Mouse (Mus musculus) kidney, postnatal 0 days (tissue): ENCODE measurements around the gene Tapbp. TPM values are rescaled to one million over a fixed set of nuclear protein-coding genes. Genes with fewer than 3 reads are reported as not detected.

Experiments used
- ATAC-seq: fragments of 200-750 bp; cut with Nextera tagmentation; replicated peaks from 2 replicates; pipeline ENCODE4 v1.8.0; 2017; ENCODE audit warnings: low read depth, moderate number of reproducible peaks, moderate TSS enrichment, moderate library complexity; ENCODE audit not compliant: low FRiP score
- DNase-seq: peaks from one replicate; pipeline ENCODE4 v3.0.0-alpha.2; 2016; ENCODE audit warnings: low spot score
- H3K27ac ChIP-seq: fragments of 300-500 bp; sonication (generic); 2 replicates; pipeline ENCODE4 v1.5.1; 2014; ENCODE audit warnings: mild to moderate bottlenecking
- H3K27me3 ChIP-seq: fragments of 300-500 bp; sonication (generic); 2 replicates; pipeline ENCODE4 v1.6.1; 2014; ENCODE audit warnings: low read length, mixed read lengths; ENCODE audit not compliant: insufficient read depth
- H3K36me3 ChIP-seq: fragments of 300-500 bp; sonication (generic); 2 replicates; pipeline ENCODE4 v1.6.1; 2014; ENCODE audit warnings: low read length, mixed read lengths; ENCODE audit not compliant: insufficient read depth
- H3K4me1 ChIP-seq: fragments of 300-500 bp; sonication (generic); replicated peaks from 2 replicates; pipeline ENCODE4 v1.6.1; 2014; ENCODE audit warnings: antibody characterized with exemption, low read length, mixed read lengths; ENCODE audit not compliant: insufficient read depth
- H3K4me2 ChIP-seq: fragments of 300-500 bp; sonication (generic); 2 replicates; pipeline ENCODE4 v1.6.1; 2014; ENCODE audit warnings: mild to moderate bottlenecking, low read length, moderate library complexity, mixed read lengths
- H3K4me3 ChIP-seq: fragments of 300-500 bp; sonication (generic); replicated peaks from 2 replicates; pipeline ENCODE4 v1.5.1; 2014; ENCODE audit warnings: low read depth, low read length
- H3K9ac ChIP-seq: fragments of 300-500 bp; sonication (generic); 2 replicates; pipeline ENCODE4 v1.6.1; 2014; ENCODE audit warnings: low read depth, low read length
- H3K9me3 ChIP-seq: fragments of 300-500 bp; sonication (generic); replicated peaks from 2 replicates; pipeline ENCODE4 v1.6.1; 2016; ENCODE audit warnings: low read length, inconsistent platforms, mixed read lengths
- CTCF ChIP-seq: IDR thresholded peaks from 2 replicates; pipeline ENCODE4 v1.5.1; 2016; ENCODE audit warnings: antibody characterized with exemption, low read depth, mild to moderate bottlenecking, moderate library complexity
- whole genome bisulfite sequencing: fragments of 180-500 bp; shearing (Covaris S2); extraction: QIAGEN DNeasy Blood & Tissue Kit; methylation state at CpG from one replicate; pipeline ENCODE4 v1.1.7; 2014; 5-methylcytosine and 5-hydroxymethylcytosine counted together
- polyA plus RNA-seq: library from polyadenylated mRNA; unstranded; fragments of >200 nt; fragmentation: Nextera tagmentation; extraction: Ambion mirVana; gene quantifications from 2 replicates; pipeline ENCODE4 v1.2.1, GENCODE M21; 2015

Gene Tapbp
- polyA plus RNA-seq, 1 experiment from 2014 or later = 53.2 TPM

- Histone ChIP-seq H3K4me3 (no peak overlapping the region), H3K27me3 (no peaks in the 10 kb centered on the region), H3K4me2 (no peak overlapping the region), H3K4me1 (peaks cover 6% of the 10 kb centered on the region), H3K36me3 (peaks cover 15% of the 10 kb centered on the region), H3K9ac (no peak overlapping the region), H3K27ac (no peak overlapping the region), H3K9me3 (no peaks in the 10 kb centered on the region)
- DNase-seq (no peak), ATAC-seq (no peak)
- 82% methylated on average over 18 of the region's 18 CpGs for WGBS
- TF ChIP-seq CTCF = no peak
Observed at GRCm38 (mm10) chr17:33917656-33918292, 2.1 kb downstream of the Tapbp start.

DNA sequence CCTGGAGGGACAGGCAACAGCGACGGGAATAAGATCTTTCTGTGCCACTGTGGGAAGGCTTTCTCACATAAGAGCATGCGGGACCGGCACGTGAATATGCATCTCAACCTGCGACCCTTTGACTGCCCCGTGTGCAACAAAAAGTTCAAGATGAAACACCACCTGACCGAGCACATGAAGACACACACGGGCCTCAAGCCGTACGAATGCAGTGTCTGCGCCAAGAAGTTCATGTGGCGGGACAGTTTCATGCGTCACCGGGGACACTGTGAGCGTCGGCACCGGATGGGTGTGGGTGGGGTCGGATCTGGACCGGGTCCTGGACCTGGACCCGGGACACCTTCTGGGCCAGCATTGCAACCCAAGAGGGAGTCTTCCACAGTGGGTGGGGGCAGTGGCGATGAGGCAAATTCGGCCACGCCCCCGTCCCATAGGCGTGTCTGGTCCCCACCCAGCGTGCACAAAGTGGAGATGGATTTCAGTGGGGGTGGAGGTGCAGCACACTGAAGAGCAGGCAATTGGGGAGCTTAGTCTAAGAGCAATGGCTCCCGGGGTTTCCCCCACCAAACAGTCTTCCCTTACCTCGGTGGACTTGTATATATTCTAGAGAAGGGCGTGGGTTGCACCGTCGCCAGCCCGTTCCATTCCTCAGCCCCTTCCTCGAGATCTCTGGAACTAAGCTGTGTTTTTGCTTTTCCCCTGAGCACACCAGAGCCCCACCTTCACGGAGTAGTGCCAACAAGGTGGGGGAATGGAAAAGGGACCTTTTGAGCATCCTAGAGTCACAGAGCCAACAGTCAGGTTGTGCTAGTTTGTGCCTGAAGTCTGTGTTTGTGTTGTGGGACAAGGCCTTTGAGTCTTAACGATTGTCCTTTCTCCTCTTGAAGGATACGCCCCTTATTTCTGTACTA, 2.8 kb downstream of the Tapbp start:
- no peak for DNase-seq

DNA sequence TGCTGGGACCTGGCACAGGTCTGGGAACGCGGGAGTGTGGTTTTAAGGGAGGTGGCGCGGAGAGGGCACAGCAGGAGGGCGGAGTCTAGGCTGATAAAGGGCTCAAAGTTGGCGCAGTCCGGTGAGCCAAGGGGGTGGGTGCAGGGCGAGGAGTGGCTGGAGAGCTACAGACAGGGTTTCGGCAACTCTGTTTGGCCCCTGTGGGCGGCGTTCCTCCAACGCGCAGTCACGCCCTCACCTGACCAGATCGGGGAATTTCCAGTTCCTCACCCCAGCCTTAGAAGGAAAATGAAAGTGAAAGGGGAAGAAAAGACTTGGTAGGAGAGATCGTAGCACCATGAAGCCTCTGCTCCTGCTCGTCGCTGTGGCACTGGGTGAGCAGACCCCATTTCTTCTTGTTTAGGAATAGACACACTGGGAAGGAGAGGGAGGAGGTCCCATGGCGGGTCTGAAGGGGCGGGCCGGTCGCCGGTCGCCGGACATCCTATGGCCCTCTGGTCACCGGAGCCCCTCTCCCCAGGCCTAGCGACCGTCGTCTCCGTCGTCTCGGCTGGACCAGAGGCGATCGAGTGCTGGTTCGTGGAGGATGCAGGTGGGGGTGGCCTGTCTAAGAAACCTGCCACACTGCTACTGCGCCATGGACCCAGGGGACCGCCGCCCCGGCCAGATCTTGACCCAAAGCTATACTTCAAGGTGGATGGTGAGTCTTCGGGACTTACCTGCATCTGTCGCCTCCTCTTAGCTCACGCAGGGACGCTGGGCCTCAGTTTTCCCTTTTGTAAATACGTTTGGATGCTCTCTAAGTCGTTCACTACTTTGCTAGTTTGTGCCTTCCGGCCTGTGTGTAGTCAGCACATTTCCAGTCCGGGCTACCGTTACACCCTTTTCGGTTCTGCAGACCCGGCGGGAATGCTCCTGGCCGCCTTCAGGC, 3.9 kb downstream of the Tapbp start:
- 0 out of 2 replicates have a peak, but pooled peaks have one; percentile 14 for ATAC-seq
- H3K27ac ChIP-seq = peak overlapping the region; percentile 90
- whole genome bisulfite sequencing = under 1% methylated on average over 51 of the region's 52 CpGs
- peaks cover 6% of the 10 kb centered on the region for H3K4me1 ChIP-seq
- peak overlapping the region; percentile 95 for H3K4me2 ChIP-seq
- no peaks in the 10 kb centered on the region for H3K9me3 ChIP-seq
- H3K27me3 ChIP-seq = no peaks in the 10 kb centered on the region
- peak; percentile 46 for TF ChIP-seq CTCF
- peak overlapping the region; percentile 72 for H3K4me3 ChIP-seq
- H3K9ac ChIP-seq = peak overlapping the region; percentile 71
- no peaks in the 10 kb centered on the region for H3K36me3 ChIP-seq
- DNase-seq = peak; percentile 74

More for the DNA sequence above, 2.8 kb downstream of the Tapbp start:
- no peak for ATAC-seq
- peak overlapping the region; percentile 95 for H3K4me2 ChIP-seq
- no peaks in the 10 kb centered on the region for H3K9me3 ChIP-seq
- peak overlapping the region; percentile 90; the same call in 1 of the 2 replicates for H3K27ac ChIP-seq
- H3K4me1 ChIP-seq = peaks cover 6% of the 10 kb centered on the region
- H3K4me3 ChIP-seq = peak overlapping the region; percentile 72; the same call in 1 of the 2 replicates
- peaks cover 9% of the 10 kb centered on the region for H3K36me3 ChIP-seq
- WGBS = 65% methylated on average over 37 of the region's 37 CpGs
- H3K27me3 ChIP-seq = no peaks in the 10 kb centered on the region
- no peak for TF ChIP-seq CTCF
- H3K9ac ChIP-seq = no peak overlapping the region

DNA sequence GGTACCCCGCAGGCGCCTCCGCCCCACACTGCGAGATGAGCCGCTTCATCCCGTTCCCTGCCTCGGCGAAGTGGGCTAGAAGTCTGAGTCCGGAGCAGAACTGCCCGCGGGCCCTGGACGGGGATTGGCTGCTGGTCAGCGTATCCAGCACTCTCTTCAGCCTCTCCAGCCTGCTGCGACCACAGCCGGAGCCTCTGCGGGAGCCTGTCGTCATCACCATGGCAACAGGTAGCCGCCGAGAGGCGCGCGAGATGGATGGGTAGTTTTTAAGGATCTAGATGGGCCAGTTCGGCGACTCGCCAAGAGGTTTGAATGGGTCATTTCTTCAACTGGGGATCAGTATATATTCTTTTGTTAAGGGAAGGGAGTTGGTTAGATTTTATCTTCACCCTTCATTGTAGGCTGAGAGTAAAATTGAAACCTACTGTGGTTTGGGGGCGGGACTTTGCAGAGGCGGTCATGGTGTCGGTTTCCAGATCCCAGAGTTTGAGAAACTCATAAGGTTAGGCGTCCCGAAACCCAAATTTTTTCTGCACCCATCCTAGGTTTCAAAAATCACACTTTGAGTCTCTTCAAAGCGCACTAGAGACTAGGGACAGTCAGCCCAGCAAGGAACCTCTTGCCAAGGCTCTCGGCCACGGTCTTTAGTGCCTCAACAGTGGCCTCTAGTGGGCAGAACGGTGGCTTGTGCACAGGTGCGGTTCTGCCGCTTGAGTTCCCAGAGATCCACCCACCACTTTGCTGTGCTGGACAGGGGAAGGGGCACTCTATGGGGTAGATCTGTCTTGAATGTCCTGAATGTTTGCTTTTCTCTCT, 4.8 kb downstream of the Tapbp start:
- Histone ChIP-seq H3K9me3 (no peaks in the 10 kb centered on the region), H3K9ac (peak overlapping the region; percentile 71), H3K36me3 (0 out of 2 replicates have a peak, but pooled peaks cover 4% of the 10 kb centered on the region), H3K4me1 (peaks cover 6% of the 10 kb centered on the region), H3K4me3 (peak overlapping the region; percentile 72), H3K27ac (peak overlapping the region; percentile 90), H3K4me2 (peak overlapping the region; percentile 95), H3K27me3 (no peaks in the 10 kb centered on the region)
- TF ChIP-seq CTCF = peak; percentile 88
- DNase-seq (peak; percentile 90), ATAC-seq (peak; percentile 53)
- WGBS = under 1% methylated on average over 36 of the region's 36 CpGs

- WGBS = 91% methylated on average over 7 of the region's 7 CpGs
- H3K4me3 ChIP-seq = no peak overlapping the region
Observed at GRCm38 (mm10) chr17:33921361-33921760, 5.7 kb downstream of the Tapbp start.

More at GRCm38 (mm10) chr17:33921361-33921760, 5.7 kb downstream of the Tapbp start:
- H3K9ac ChIP-seq = no peak overlapping the region
- no peak overlapping the region for H3K4me2 ChIP-seq
- H3K4me1 ChIP-seq = peaks cover 6% of the 10 kb centered on the region
- DNase-seq (no peak), ATAC-seq (no peak)
- H3K36me3 ChIP-seq = 0 out of 2 replicates have a peak, but pooled peaks cover 4% of the 10 kb centered on the region
- H3K27ac ChIP-seq = no peak overlapping the region
- no peaks in the 10 kb centered on the region for H3K9me3 ChIP-seq
- TF ChIP-seq CTCF = no peak
- no peaks in the 10 kb centered on the region for H3K27me3 ChIP-seq
